Mouse (Mus musculus): ENCODE results near the gene Agpat1. TPM values are rescaled to one million over a fixed set of nuclear protein-coding genes. Genes with fewer than 3 reads are reported as not detected.
A peak's percentile ranks its signal among the peaks of the same experiment; 100 is the strongest.

Gene Agpat1
- polyA plus RNA-seq, 1 experiment, result 245 TPM

GRCm38 (mm10) chr17:34593752-34594525 lies 10.1 kb upstream of the Agpat1 start:
- no peak for TF ChIP-seq POLR2A (IDR thresholded peaks at IDR 0.05; ENCODE audit: low read depth, low read length)
- TF ChIP-seq CTCF (conservative IDR thresholded peaks at IDR 0.05; ENCODE audit: insufficient read depth, insufficient read length, low read depth, low read length), result no peak
- peak overlapping the region; percentile 69 for H3K4me3 ChIP-seq (ENCODE audit: insufficient read depth, low read depth, low read length)
- peaks cover 4% of the 10 kb centered on the region; the same call in 1 of the 2 replicates for H3K36me3 ChIP-seq (ENCODE audit: control insufficient read depth, insufficient read depth, low read length)
- no peak for DNase-seq
- 45% methylated on average over 34 of the region's 34 CpGs for WGBS
- H3K4me1 ChIP-seq (ENCODE audit: control insufficient read depth, insufficient read depth, low read length), result peaks cover 11% of the 10 kb centered on the region
- H3K27me3 ChIP-seq (replicated peaks; ENCODE audit: control insufficient read depth, insufficient read depth, low read length), result no peaks in the 10 kb centered on the region
- H3K27ac ChIP-seq (ENCODE audit: insufficient read depth, low read depth, low read length), result no peak overlapping the region

- Histone ChIP-seq H3K36me3 (ENCODE audit: control insufficient read depth, insufficient read depth, low read length) (peaks cover 4% of the 10 kb centered on the region; the same call in 1 of the 2 replicates), H3K27ac (ENCODE audit: insufficient read depth, low read depth, low read length) (no peak overlapping the region), H3K27me3 (replicated peaks; ENCODE audit: control insufficient read depth, insufficient read depth, low read length) (no peaks in the 10 kb centered on the region), H3K4me1 (ENCODE audit: control insufficient read depth, insufficient read depth, low read length) (peaks cover 7% of the 10 kb centered on the region), H3K4me3 (ENCODE audit: insufficient read depth, low read depth, low read length) (no peak overlapping the region)
- WGBS, result 66% methylated on average over 8 of the region's 8 CpGs
- no peak for DNase-seq
- no peak for TF ChIP-seq CTCF (conservative IDR thresholded peaks at IDR 0.05; ENCODE audit: insufficient read depth, insufficient read length, low read depth, low read length)
- TF ChIP-seq POLR2A (IDR thresholded peaks at IDR 0.05; ENCODE audit: low read depth, low read length), result no peak
Observed at GRCm38 (mm10) chr17:34596098-34596497, 8.0 kb upstream of the Agpat1 start.

- Histone ChIP-seq H3K4me1 (ENCODE audit: control insufficient read depth, insufficient read depth, low read length) (peaks cover 9% of the 10 kb centered on the region), H3K4me3 (ENCODE audit: insufficient read depth, low read depth, low read length) (no peak within 1 kb of the TSS), H3K27ac (ENCODE audit: insufficient read depth, low read depth, low read length) (no peak within 1 kb of the TSS), H3K27me3 (replicated peaks; ENCODE audit: control insufficient read depth, insufficient read depth, low read length) (no peaks in the 10 kb centered on the region), H3K36me3 (ENCODE audit: control insufficient read depth, insufficient read depth, low read length) (peaks cover 4% of the 10 kb centered on the region; the same call in 1 of the 2 replicates)
- no peak for DNase-seq
- WGBS, result 22% methylated on average over 6 of the region's 6 CpGs
- no peak for TF ChIP-seq CTCF (conservative IDR thresholded peaks at IDR 0.05; ENCODE audit: insufficient read depth, insufficient read length, low read depth, low read length)
Observed at GRCm38 (mm10) chr17:34597566-34598095, 6.4 kb upstream of the Agpat1 start, which contains the start of gene Ager. Gene Ager (plus strand): TSS chr17:34597862.

GRCm38 (mm10) chr17:34599891-34600290 lies 4.2 kb upstream of the Agpat1 start:
- 75% methylated on average over 9 of the region's 9 CpGs for WGBS
- no peak for DNase-seq
- Histone ChIP-seq H3K36me3 (ENCODE audit: control insufficient read depth, insufficient read depth, low read length) (peaks cover 4% of the 10 kb centered on the region; the same call in 1 of the 2 replicates), H3K4me1 (ENCODE audit: control insufficient read depth, insufficient read depth, low read length) (peaks cover 14% of the 10 kb centered on the region; the same call in 1 of the 2 replicates), H3K27me3 (replicated peaks; ENCODE audit: control insufficient read depth, insufficient read depth, low read length) (no peaks in the 10 kb centered on the region), H3K27ac (ENCODE audit: insufficient read depth, low read depth, low read length) (no peak overlapping the region), H3K4me3 (ENCODE audit: insufficient read depth, low read depth, low read length) (no peak overlapping the region)
- TF ChIP-seq CTCF (conservative IDR thresholded peaks at IDR 0.05; ENCODE audit: insufficient read depth, insufficient read length, low read depth, low read length), result no peak
- no peak for TF ChIP-seq POLR2A (IDR thresholded peaks at IDR 0.05; ENCODE audit: low read depth, low read length)

- H3K36me3 ChIP-seq (ENCODE audit: control insufficient read depth, insufficient read depth, low read length), result no peaks in the 10 kb centered on the region
- DNase-seq, result no peak
- peaks cover 20% of the 10 kb centered on the region; the same call in 1 of the 2 replicates for H3K4me1 ChIP-seq (ENCODE audit: control insufficient read depth, insufficient read depth, low read length)
- H3K27me3 ChIP-seq (replicated peaks; ENCODE audit: control insufficient read depth, insufficient read depth, low read length), result no peaks in the 10 kb centered on the region
- no peak overlapping the region for H3K4me3 ChIP-seq (ENCODE audit: insufficient read depth, low read depth, low read length)
- 79% methylated on average over 12 of the region's 12 CpGs for WGBS
- no peak overlapping the region for H3K27ac ChIP-seq (ENCODE audit: insufficient read depth, low read depth, low read length)
- TF ChIP-seq POLR2A (IDR thresholded peaks at IDR 0.05; ENCODE audit: low read depth, low read length) (no peak), CTCF (conservative IDR thresholded peaks at IDR 0.05; ENCODE audit: insufficient read depth, insufficient read length, low read depth, low read length) (no peak)
Observed at GRCm38 (mm10) chr17:34601796-34602195, 2.3 kb upstream of the Agpat1 start.

GRCm38 (mm10) chr17:34603375-34604060 lies 544 bp upstream of the Agpat1 start, which contains the start of gene Rnf5:
Gene Rnf5 (minus strand): TSS chr17:34603690.
- H3K4me1 ChIP-seq (ENCODE audit: control insufficient read depth, insufficient read depth, low read length), result peaks cover 26% of the 10 kb centered on the region
- TF ChIP-seq POLR2A (IDR thresholded peaks at IDR 0.05; ENCODE audit: low read depth, low read length), result peak; percentile 28
- TF ChIP-seq CTCF (conservative IDR thresholded peaks at IDR 0.05; ENCODE audit: insufficient read depth, insufficient read length, low read depth, low read length), result no peak
- under 1% methylated on average over 30 of the region's 30 CpGs for WGBS
- no peaks in the 10 kb centered on the region for H3K36me3 ChIP-seq (ENCODE audit: control insufficient read depth, insufficient read depth, low read length)
- peak within 1 kb of the TSS; percentile 97 for H3K27ac ChIP-seq (ENCODE audit: insufficient read depth, low read depth, low read length)
- H3K27me3 ChIP-seq (replicated peaks; ENCODE audit: control insufficient read depth, insufficient read depth, low read length), result no peaks in the 10 kb centered on the region
- peak within 1 kb of the TSS; percentile 93 for H3K4me3 ChIP-seq (ENCODE audit: insufficient read depth, low read depth, low read length)
- DNase-seq, result peak; percentile 100
